Mouse (Mus musculus): ENCODE measurements around the gene Pnkp. TPM values are rescaled to one million over a fixed set of nuclear protein-coding genes. Genes with fewer than 3 reads are reported as not detected.

Gene Pnkp
- polyA plus RNA-seq, 2 experiments: 14.3 to 15.6 TPM

DNA sequence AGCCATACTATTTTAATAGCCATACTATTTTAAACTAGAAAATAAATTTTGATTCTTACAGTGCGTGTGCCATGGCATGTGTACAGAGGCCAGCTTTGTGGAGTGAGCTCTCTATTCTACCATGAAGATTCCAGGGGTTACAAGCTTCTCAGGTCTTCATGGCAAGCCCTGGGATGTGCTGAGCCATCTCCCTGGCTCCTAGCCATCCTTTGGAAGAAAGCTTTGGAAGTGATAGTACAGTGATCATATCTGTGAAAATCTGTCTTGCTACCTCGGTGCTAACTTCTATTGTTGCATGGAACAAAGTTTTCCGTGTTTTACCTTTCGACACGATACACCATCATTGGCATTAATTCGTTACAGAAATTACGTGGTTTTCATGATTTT, 38.3 kb downstream of the Pnkp start:
- peaks cover 24 to 36% of the 10 kb centered on the region in 2 experiments for H3K4me1 ChIP-seq (replicated peaks; ENCODE audit: control insufficient read depth in 2 of 2, insufficient read depth in 2 of 2, low read length in 1 of 2)
- ATAC-seq (ENCODE audit: insufficient read depth) (no peak), DNase-seq (ENCODE audit: low read depth in 3 of 3, low spot score in 3 of 3) (no peak)
- H3K4me2 ChIP-seq (ENCODE audit: low read depth): peak overlapping the region; percentile 60
- H3K4me3 ChIP-seq (ENCODE audit: insufficient read depth in 1 of 2, low read depth in 2 of 2, low read length in 2 of 2): peak overlapping the region in 1 of 2 experiments; percentile 56; a peak in 2 of 4 replicates
- H3K27me3 ChIP-seq (ENCODE audit: control insufficient read depth, insufficient read depth, low read length): no peaks in the 10 kb centered on the region
- 70% methylated on average over 7 of the region's 7 CpGs for WGBS (ENCODE audit: insufficient replicate concordance)
- no peak overlapping the region for H3K9ac ChIP-seq (replicated peaks)
- no peaks in the 10 kb centered on the region for H3K9me3 ChIP-seq (ENCODE audit: control insufficient read depth, low read length)
- peaks cover 12% of the 10 kb centered on the region for H3K36me3 ChIP-seq (replicated peaks; ENCODE audit: control insufficient read depth, insufficient read depth, low read depth)
- TF ChIP-seq CTCF (IDR thresholded peaks at IDR 0.05; ENCODE audit: low read depth) (no peak), EP300 (IDR thresholded peaks at IDR 0.05; ENCODE audit: low read depth) (no peak)
- no peak overlapping the region for H3K27ac ChIP-seq

DNA sequence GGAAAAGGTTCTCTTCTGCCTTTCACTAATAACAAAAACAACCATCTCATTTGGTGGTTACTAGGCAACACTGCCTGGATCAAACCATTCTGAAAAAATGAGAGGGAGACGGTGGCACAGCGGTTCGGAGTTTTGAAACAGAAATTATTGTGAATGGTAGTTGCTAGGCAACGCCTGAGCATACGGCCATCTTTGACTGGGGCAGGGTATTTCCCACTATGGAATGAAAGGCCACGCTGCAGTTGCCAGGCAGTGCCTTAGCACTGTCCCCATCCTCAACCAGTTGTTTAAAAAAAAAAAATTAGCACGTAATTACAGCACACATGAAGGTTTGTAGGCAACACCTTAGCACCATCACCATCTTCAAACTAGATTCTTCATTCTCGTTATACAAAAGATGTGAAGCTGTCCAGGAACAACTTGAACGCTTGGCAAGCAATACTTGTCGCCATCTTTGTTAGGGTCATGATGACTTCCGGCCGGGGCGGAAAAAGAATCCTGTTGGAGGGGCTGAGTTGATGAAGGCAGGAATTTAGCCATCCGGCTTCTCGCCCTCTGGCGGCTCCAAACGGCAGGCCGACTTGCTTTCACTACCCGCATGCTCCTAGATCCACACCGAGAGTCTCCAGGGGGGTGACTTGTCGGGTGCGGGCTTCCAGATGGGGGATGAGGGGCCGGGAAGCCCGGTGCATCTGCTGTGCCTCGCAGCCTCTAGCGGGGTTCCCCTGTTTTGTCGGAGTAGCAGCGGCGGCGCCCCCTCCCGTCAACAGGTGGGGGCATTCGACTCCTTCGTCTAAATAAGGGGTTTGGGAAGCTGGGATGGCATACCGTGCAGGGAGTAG, 38.9 kb downstream of the Pnkp start, which contains the start of gene Fuz:
Gene Fuz (plus strand): TSS at position 487 of the 842 bp plus-strand sequence.
- ATAC-seq (ENCODE audit: insufficient read depth) (peak; percentile 24), DNase-seq (ENCODE audit: low read depth in 3 of 3, low spot score in 3 of 3) (peak; percentile 75 to 82 (median 76))
- Histone ChIP-seq H3K27ac (peak within 1 kb of the TSS; percentile 21; the same call in 1 of the 2 replicates), H3K27me3 (ENCODE audit: control insufficient read depth, insufficient read depth, low read length) (no peaks in the 10 kb centered on the region), H3K36me3 (replicated peaks; ENCODE audit: control insufficient read depth, insufficient read depth, low read depth) (peaks cover 17% of the 10 kb centered on the region), H3K4me2 (ENCODE audit: low read depth) (peak within 1 kb of the TSS; percentile 60), H3K9ac (replicated peaks) (peak within 1 kb of the TSS; percentile 46), H3K4me1 (replicated peaks; ENCODE audit: control insufficient read depth in 2 of 2, insufficient read depth in 2 of 2, low read length in 1 of 2) (peaks cover 21 to 35% of the 10 kb centered on the region in 2 experiments), H3K9me3 (ENCODE audit: control insufficient read depth, low read length) (no peaks in the 10 kb centered on the region), H3K4me3 (ENCODE audit: insufficient read depth in 1 of 2, low read depth in 2 of 2, low read length in 2 of 2) (peak within 1 kb of the TSS; percentile 56 to 66)
- whole genome bisulfite sequencing (ENCODE audit: insufficient replicate concordance): 2% methylated on average over 34 of the region's 34 CpGs
- TF ChIP-seq CTCF (IDR thresholded peaks at IDR 0.05; ENCODE audit: low read depth) (peak; percentile 73), EP300 (IDR thresholded peaks at IDR 0.05; ENCODE audit: low read depth) (no peak)

DNA sequence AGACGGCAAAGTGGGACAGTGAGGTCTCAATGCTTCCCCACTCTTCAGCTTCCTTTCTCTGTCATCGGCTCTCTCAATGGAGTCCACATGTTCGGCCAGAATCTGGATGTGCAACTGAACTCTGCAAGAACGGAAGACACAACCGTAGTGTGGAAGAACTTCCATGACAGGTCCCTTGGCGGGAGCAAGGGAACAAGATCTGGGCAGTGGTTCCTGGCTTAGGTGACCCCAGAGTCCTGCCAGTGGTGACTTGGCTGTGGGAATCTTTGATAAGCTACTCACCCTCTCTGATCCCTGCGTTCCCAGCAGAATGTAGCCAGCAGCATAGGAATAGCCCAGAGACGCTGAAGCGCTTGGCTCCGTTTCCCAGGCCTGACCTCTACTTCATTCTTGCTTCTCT, 39.6 kb downstream of the Pnkp start:
- Histone ChIP-seq H3K4me2 (ENCODE audit: low read depth) (peak overlapping the region; percentile 60), H3K4me3 (ENCODE audit: insufficient read depth in 1 of 2, low read depth in 2 of 2, low read length in 2 of 2) (peak overlapping the region; percentile 56 to 66), H3K9ac (replicated peaks) (peak overlapping the region; percentile 46), H3K9me3 (ENCODE audit: control insufficient read depth, low read length) (no peaks in the 10 kb centered on the region), H3K4me1 (replicated peaks; ENCODE audit: control insufficient read depth in 2 of 2, insufficient read depth in 2 of 2, low read length in 1 of 2) (peaks cover 18 to 30% of the 10 kb centered on the region in 2 experiments), H3K27ac (peak overlapping the region; percentile 21; the same call in 1 of the 2 replicates), H3K36me3 (replicated peaks; ENCODE audit: control insufficient read depth, insufficient read depth, low read depth) (peaks cover 24% of the 10 kb centered on the region), H3K27me3 (ENCODE audit: control insufficient read depth, insufficient read depth, low read length) (no peaks in the 10 kb centered on the region)
- WGBS (ENCODE audit: insufficient replicate concordance): 42% methylated on average over 10 of the region's 10 CpGs
- no peak for ATAC-seq (ENCODE audit: insufficient read depth)
- DNase-seq (ENCODE audit: low read depth in 3 of 3, low spot score in 3 of 3): no peak
- TF ChIP-seq EP300 (IDR thresholded peaks at IDR 0.05; ENCODE audit: low read depth) (no peak), CTCF (IDR thresholded peaks at IDR 0.05; ENCODE audit: low read depth) (no peak)

DNA sequence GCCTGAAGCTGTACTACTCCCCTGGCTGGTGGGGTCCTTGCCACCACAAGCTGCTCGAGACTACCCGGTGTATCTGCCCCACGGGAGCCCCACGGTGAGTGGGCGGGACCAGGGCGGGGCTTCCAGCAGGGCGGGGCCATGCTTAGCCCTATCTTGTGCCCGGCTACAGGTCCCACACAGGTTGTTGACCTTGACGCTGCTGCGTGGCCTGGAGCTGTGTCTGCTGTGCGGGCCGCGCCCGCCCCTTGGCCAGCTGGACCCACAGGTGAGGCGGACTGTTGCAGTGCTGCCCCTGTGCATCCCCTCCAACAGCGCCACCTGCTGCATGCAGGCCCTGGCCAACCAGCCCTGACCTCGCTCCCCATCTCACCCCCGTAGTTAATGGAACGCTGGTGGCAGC, 41.7 kb downstream of the Pnkp start:
- Histone ChIP-seq H3K4me3 (ENCODE audit: insufficient read depth in 1 of 2, low read depth in 2 of 2, low read length in 2 of 2) (no peak overlapping the region), H3K27me3 (ENCODE audit: control insufficient read depth, insufficient read depth, low read length) (no peaks in the 10 kb centered on the region), H3K4me1 (replicated peaks; ENCODE audit: control insufficient read depth in 2 of 2, insufficient read depth in 2 of 2, low read length in 1 of 2) (peaks cover 14 to 25% of the 10 kb centered on the region in 2 experiments), H3K9me3 (ENCODE audit: control insufficient read depth, low read length) (no peaks in the 10 kb centered on the region), H3K36me3 (replicated peaks; ENCODE audit: control insufficient read depth, insufficient read depth, low read depth) (peaks cover 44% of the 10 kb centered on the region), H3K4me2 (ENCODE audit: low read depth) (no peak overlapping the region), H3K9ac (replicated peaks) (no peak overlapping the region), H3K27ac (no peak overlapping the region)
- DNase-seq (ENCODE audit: low read depth in 3 of 3, low spot score in 3 of 3) (no peak), ATAC-seq (ENCODE audit: insufficient read depth) (peak; percentile 38; the same call in 1 of the 2 replicates)
- 32% methylated on average over 19 of the region's 19 CpGs for WGBS (ENCODE audit: insufficient replicate concordance)
- no peak for TF ChIP-seq EP300 (IDR thresholded peaks at IDR 0.05; ENCODE audit: low read depth)
- TF ChIP-seq CTCF (IDR thresholded peaks at IDR 0.05; ENCODE audit: low read depth): peak; percentile 59

DNA sequence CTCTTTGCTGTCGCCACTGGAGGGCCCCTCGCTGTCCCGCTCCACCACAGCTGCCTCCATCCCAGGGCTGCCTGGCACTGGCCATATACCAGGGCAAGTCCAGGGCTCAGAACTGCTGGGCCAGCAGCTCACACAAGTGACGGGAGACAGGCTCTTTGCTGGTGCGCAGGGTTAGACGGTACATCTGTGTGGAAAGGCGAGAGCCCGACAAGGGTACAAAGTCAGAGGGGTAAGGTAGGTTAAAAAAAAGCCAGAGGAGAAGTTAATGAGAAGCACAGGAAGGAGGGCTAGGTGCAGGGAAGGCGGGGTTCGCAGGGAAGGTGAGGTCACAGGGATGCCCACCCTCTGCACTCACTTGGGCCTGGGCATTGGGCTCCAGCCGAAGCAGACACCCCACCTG, 43.7 kb downstream of the Pnkp start:
- Histone ChIP-seq H3K4me3 (ENCODE audit: insufficient read depth in 1 of 2, low read depth in 2 of 2, low read length in 2 of 2) (no peak overlapping the region), H3K27ac (no peak overlapping the region), H3K27me3 (ENCODE audit: control insufficient read depth, insufficient read depth, low read length) (no peaks in the 10 kb centered on the region), H3K4me1 (replicated peaks; ENCODE audit: control insufficient read depth in 2 of 2, insufficient read depth in 2 of 2, low read length in 1 of 2) (peaks cover 8 to 19% of the 10 kb centered on the region in 2 experiments), H3K9ac (replicated peaks) (no peak overlapping the region), H3K9me3 (ENCODE audit: control insufficient read depth, low read length) (no peaks in the 10 kb centered on the region), H3K4me2 (ENCODE audit: low read depth) (no peak overlapping the region), H3K36me3 (replicated peaks; ENCODE audit: control insufficient read depth, insufficient read depth, low read depth) (peaks cover 64% of the 10 kb centered on the region)
- no peak for TF ChIP-seq CTCF (IDR thresholded peaks at IDR 0.05; ENCODE audit: low read depth)
- no peak for TF ChIP-seq EP300 (IDR thresholded peaks at IDR 0.05; ENCODE audit: low read depth)
- DNase-seq (ENCODE audit: low read depth in 3 of 3, low spot score in 3 of 3) (no peak), ATAC-seq (ENCODE audit: insufficient read depth) (no peak)
- WGBS (ENCODE audit: insufficient replicate concordance): 86% methylated on average over 11 of the region's 11 CpGs

Data from liver, embryonic 14.5 days (tissue).